Mouse (Mus musculus) erythroblast, embryonic 14.5 days (primary cell): ENCODE measurements around the gene Ces2b.

Experiments
- GATA1 ChIP-seq: IDR thresholded peaks from 2 replicates; pipeline ENCODE4 v1.6.1; 2012; ENCODE audit warnings: low read length, inconsistent platforms, mixed read lengths
- TAL1 ChIP-seq: IDR thresholded peaks from 3 replicates; pipeline ENCODE4 v1.6.1; 2012; ENCODE audit warnings: low read length, inconsistent platforms, mixed read lengths

- TF ChIP-seq GATA1 (no peak), TAL1 (no peak)
Measured at GRCm38 (mm10) chr8:104787049-104787448, 44.3 kb upstream of the Ces2b start.
